Mouse (Mus musculus) neural tube, embryonic 15.5 days (tissue): ENCODE results near the gene Epsti1. TPM values are rescaled to one million over a fixed set of nuclear protein-coding genes. Genes with fewer than 3 reads are reported as not detected.
A peak's percentile ranks its signal among the peaks of the same experiment; 100 is the strongest.

ENCODE experiments used
- ATAC-seq: fragments of 200-750 bp; cut with Nextera tagmentation; 2 replicates; pipeline ENCODE4 v1.8.0; 2017; ENCODE audit warnings: mild to moderate bottlenecking, moderate TSS enrichment, moderate library complexity; ENCODE audit not compliant: low FRiP score
- H3K27ac ChIP-seq: fragments of 300-500 bp; sonication (generic); replicated peaks from 2 replicates; pipeline ENCODE4 v1.5.1; 2015; ENCODE audit warnings: mild to moderate bottlenecking, inconsistent platforms
- H3K27me3 ChIP-seq: fragments of 300-500 bp; sonication (generic); replicated peaks from 2 replicates; pipeline ENCODE4 v1.6.1; 2015; ENCODE audit warnings: inconsistent platforms
- H3K36me3 ChIP-seq: fragments of 300-500 bp; sonication (generic); 2 replicates; pipeline ENCODE4 v1.6.1; 2015; ENCODE audit warnings: inconsistent platforms
- H3K4me1 ChIP-seq: fragments of 300-500 bp; sonication (generic); 2 replicates; pipeline ENCODE4 v1.6.1; 2015; ENCODE audit warnings: inconsistent platforms
- H3K4me2 ChIP-seq: fragments of 300-500 bp; sonication (generic); 2 replicates; pipeline ENCODE4 v1.6.1; 2015; ENCODE audit warnings: inconsistent platforms, mild to moderate bottlenecking, moderate library complexity
- H3K4me3 ChIP-seq: fragments of 300-500 bp; sonication (generic); replicated peaks from 2 replicates; pipeline ENCODE4 v1.5.1; 2015; ENCODE audit warnings: mild to moderate bottlenecking, inconsistent platforms
- H3K9ac ChIP-seq: fragments of 300-500 bp; sonication (generic); replicated peaks from 2 replicates; pipeline ENCODE4 v1.6.1; 2015; ENCODE audit warnings: mild to moderate bottlenecking, inconsistent platforms
- H3K9me3 ChIP-seq: fragments of 300-500 bp; sonication (generic); replicated peaks from 2 replicates; pipeline ENCODE4 v1.6.1; 2016; ENCODE audit warnings: inconsistent platforms
- WGBS: fragments of 180-500 bp; shearing (Covaris S2); methylation state at CpG from one replicate; pipeline ENCODE4 v1.1.7; 2015; ENCODE audit warnings: mixed read lengths; 5-methylcytosine and 5-hydroxymethylcytosine counted together
- polyA plus RNA-seq: library from polyadenylated mRNA; unstranded; fragments of >200 nt; fragmentation: Nextera tagmentation; extraction: Ambion mirVana; gene quantifications from 2 replicates; pipeline ENCODE4 v1.2.1, GENCODE M21; 2015

The Epsti1 gene
- polyA plus RNA-seq, 1 experiment from 2014 or later = 0.64 TPM

- Histone ChIP-seq H3K27ac (no peak overlapping the region), H3K9me3 (no peaks in the 10 kb centered on the region), H3K36me3 (no peaks in the 10 kb centered on the region), H3K27me3 (no peaks in the 10 kb centered on the region), H3K9ac (no peak overlapping the region), H3K4me2 (no peak overlapping the region), H3K4me1 (peaks cover 10% of the 10 kb centered on the region), H3K4me3 (no peak overlapping the region)
- ATAC-seq = no peak
- 53% methylated on average over 10 of the region's 10 CpGs for WGBS
Observed at GRCm38 (mm10) chr14:77925414-77925813, 21.4 kb downstream of the Epsti1 start.

- WGBS = 51% methylated on average over 3 of the region's 3 CpGs
- H3K9ac ChIP-seq = no peak overlapping the region
- H3K27ac ChIP-seq = no peak overlapping the region
- H3K4me2 ChIP-seq = no peak overlapping the region
- H3K4me3 ChIP-seq = no peak overlapping the region
- no peak for ATAC-seq
- H3K36me3 ChIP-seq = no peaks in the 10 kb centered on the region
- H3K4me1 ChIP-seq = peaks cover 10% of the 10 kb centered on the region
- H3K27me3 ChIP-seq = no peaks in the 10 kb centered on the region
- H3K9me3 ChIP-seq = no peaks in the 10 kb centered on the region
Observed at GRCm38 (mm10) chr14:77926718-77927117, 22.7 kb downstream of the Epsti1 start.

- Histone ChIP-seq H3K27ac (no peak overlapping the region), H3K4me2 (no peak overlapping the region), H3K9ac (no peak overlapping the region), H3K27me3 (no peaks in the 10 kb centered on the region), H3K4me1 (peaks cover 5% of the 10 kb centered on the region), H3K36me3 (no peaks in the 10 kb centered on the region), H3K9me3 (no peaks in the 10 kb centered on the region), H3K4me3 (no peak overlapping the region)
- ATAC-seq = no peak
- 43% methylated on average over 6 of the region's 6 CpGs for whole genome bisulfite sequencing
Observed at GRCm38 (mm10) chr14:77928021-77928420, 24.0 kb downstream of the Epsti1 start.

GRCm38 (mm10) chr14:77928653-77929052, 24.6 kb downstream of the Epsti1 start:
- Histone ChIP-seq H3K36me3 (no peaks in the 10 kb centered on the region), H3K4me1 (peaks cover 5% of the 10 kb centered on the region), H3K9ac (no peak overlapping the region), H3K27me3 (no peaks in the 10 kb centered on the region), H3K9me3 (no peaks in the 10 kb centered on the region), H3K27ac (no peak overlapping the region), H3K4me2 (no peak overlapping the region), H3K4me3 (no peak overlapping the region)
- 93% methylated on average over 5 of the region's 5 CpGs for WGBS
- no peak for ATAC-seq

GRCm38 (mm10) chr14:77929139-77929678, 25.2 kb downstream of the Epsti1 start:
- no peak overlapping the region for H3K4me3 ChIP-seq
- no peak overlapping the region for H3K4me2 ChIP-seq
- no peaks in the 10 kb centered on the region for H3K9me3 ChIP-seq
- 35% methylated on average over 2 of the region's 2 CpGs for WGBS
- H3K4me1 ChIP-seq = peaks cover 5% of the 10 kb centered on the region
- no peak for ATAC-seq
- H3K36me3 ChIP-seq = no peaks in the 10 kb centered on the region
- H3K27ac ChIP-seq = no peak overlapping the region
- H3K9ac ChIP-seq = no peak overlapping the region
- no peaks in the 10 kb centered on the region for H3K27me3 ChIP-seq

- Histone ChIP-seq H3K9me3 (no peaks in the 10 kb centered on the region), H3K27me3 (no peaks in the 10 kb centered on the region), H3K4me3 (no peak overlapping the region), H3K4me1 (no peaks in the 10 kb centered on the region), H3K27ac (no peak overlapping the region), H3K9ac (no peak overlapping the region), H3K4me2 (no peak overlapping the region), H3K36me3 (no peaks in the 10 kb centered on the region)
- 69% methylated on average over 12 of the region's 12 CpGs for WGBS
- ATAC-seq = no peak
Observed at GRCm38 (mm10) chr14:77932150-77933047, 28.4 kb downstream of the Epsti1 start.

- Histone ChIP-seq H3K4me1 (no peaks in the 10 kb centered on the region), H3K27ac (no peak overlapping the region), H3K27me3 (no peaks in the 10 kb centered on the region), H3K4me2 (no peak overlapping the region), H3K9ac (no peak overlapping the region), H3K36me3 (no peaks in the 10 kb centered on the region), H3K9me3 (no peaks in the 10 kb centered on the region), H3K4me3 (no peak overlapping the region)
- WGBS = 93% methylated on average over 5 of the region's 5 CpGs
- no peak for ATAC-seq
Observed at GRCm38 (mm10) chr14:77933243-77933642, 29.2 kb downstream of the Epsti1 start.

GRCm38 (mm10) chr14:77934431-77934830, 30.4 kb downstream of the Epsti1 start:
- H3K4me1 ChIP-seq = no peaks in the 10 kb centered on the region
- H3K4me3 ChIP-seq = no peak overlapping the region
- WGBS = 77% methylated on average over 3 of the region's 3 CpGs
- H3K9me3 ChIP-seq = no peaks in the 10 kb centered on the region
- no peaks in the 10 kb centered on the region for H3K27me3 ChIP-seq
- H3K36me3 ChIP-seq = no peaks in the 10 kb centered on the region
- no peak overlapping the region for H3K4me2 ChIP-seq
- no peak for ATAC-seq
- no peak overlapping the region for H3K27ac ChIP-seq
- H3K9ac ChIP-seq = no peak overlapping the region

GRCm38 (mm10) chr14:77941105-77941504, 37.1 kb downstream of the Epsti1 start:
- no peaks in the 10 kb centered on the region for H3K27me3 ChIP-seq
- no peak overlapping the region for H3K27ac ChIP-seq
- no peak overlapping the region for H3K9ac ChIP-seq
- H3K36me3 ChIP-seq = no peaks in the 10 kb centered on the region
- WGBS = 100% methylated on average over 1 of the region's 1 CpGs
- no peak overlapping the region for H3K4me2 ChIP-seq
- ATAC-seq = no peak
- H3K4me3 ChIP-seq = no peak overlapping the region
- peaks cover 12% of the 10 kb centered on the region for H3K4me1 ChIP-seq
- no peaks in the 10 kb centered on the region for H3K9me3 ChIP-seq

GRCm38 (mm10) chr14:77942235-77942634, 38.2 kb downstream of the Epsti1 start:
- no peak overlapping the region for H3K4me2 ChIP-seq
- no peak overlapping the region for H3K9ac ChIP-seq

GRCm38 (mm10) chr14:77942793-77943558, 38.9 kb downstream of the Epsti1 start:
- Histone ChIP-seq H3K9ac (no peak overlapping the region), H3K36me3 (no peaks in the 10 kb centered on the region), H3K4me1 (peaks cover 12% of the 10 kb centered on the region), H3K4me3 (peak overlapping the region; percentile 15; the same call in 1 of the 2 replicates), H3K4me2 (peak overlapping the region; percentile 49), H3K27me3 (no peaks in the 10 kb centered on the region), H3K9me3 (no peaks in the 10 kb centered on the region), H3K27ac (peak overlapping the region; percentile 75)
- WGBS = 23% methylated on average over 15 of the region's 15 CpGs
- ATAC-seq = peak; percentile 79

More at GRCm38 (mm10) chr14:77942235-77942634, 38.2 kb downstream of the Epsti1 start:
- Histone ChIP-seq H3K9me3 (no peaks in the 10 kb centered on the region), H3K4me1 (peaks cover 12% of the 10 kb centered on the region), H3K4me3 (no peak overlapping the region), H3K27ac (no peak overlapping the region), H3K27me3 (no peaks in the 10 kb centered on the region), H3K36me3 (no peaks in the 10 kb centered on the region)
- WGBS = 32% methylated on average over 9 of the region's 9 CpGs
- no peak for ATAC-seq
